In the genomic region with DNA sequence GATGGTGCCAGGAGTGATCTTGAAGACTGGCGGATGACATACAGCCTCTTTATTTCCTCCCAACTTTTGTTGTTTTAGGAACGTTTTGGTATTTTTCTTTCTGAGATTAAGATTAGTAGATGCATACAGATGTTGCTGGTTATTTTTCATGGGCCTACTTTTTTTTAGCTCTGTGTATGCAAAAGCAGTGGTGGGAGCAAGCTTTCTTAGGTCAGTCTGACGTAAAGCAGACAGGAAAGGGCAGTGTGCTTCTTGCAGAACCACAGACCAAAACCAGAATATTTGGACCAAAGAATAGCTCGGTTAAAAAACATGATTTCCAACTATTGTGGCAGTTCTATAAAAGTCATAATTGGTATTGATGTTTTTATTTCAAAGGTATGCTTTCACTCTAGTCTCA, we compare ENCODE assay signal across 20 mouse cellular contexts.
A peak's percentile ranks its signal among the peaks of the same experiment; 100 is the strongest.
DNase-seq lines count a peak whose midpoint lies in the region; ATAC-seq and TF ChIP-seq lines count a peak whose summit lies in the region.
"Had no signal": no experiment of that assay in that cellular context is flagged by ENCODE, and none has a peak within 500 bp of the region (broad histone marks: within the 10 kb centered on the region; RNA-seq: fewer than 3 reads in every experiment).

No protein-coding gene starts in this region.

- no peak overlapping the region for H3K4me2 ChIP-seq in forebrain, embryonic 15.5 days (replicated peaks)
- H3K4me2 ChIP-seq in forebrain, embryonic 11.5 days (ENCODE audit: low read depth, low read length, severe bottlenecking), result no peak overlapping the region
- no peak overlapping the region for H3K4me2 ChIP-seq in heart, embryonic 13.5 days
- no peak overlapping the region for H3K4me2 ChIP-seq in stomach, embryonic 14.5 days (replicated peaks; ENCODE audit: low read depth, low read length)
- H3K4me2 ChIP-seq in stomach, postnatal 0 days (replicated peaks; ENCODE audit: low read depth), result no peak overlapping the region
- H3K4me2 ChIP-seq: embryonic facial prominence, embryonic 12.5 days; hindbrain, embryonic 14.5 days had no signal

- H3K27ac ChIP-seq in forebrain, embryonic 15.5 days (replicated peaks), result 0 out of 2 replicates have a peak overlapping the region, but pooled peaks have one; percentile 10
- no peak overlapping the region for H3K27ac ChIP-seq in forebrain, embryonic 11.5 days (ENCODE audit: low read depth, low read length)
- H3K27ac ChIP-seq in heart, embryonic 13.5 days (replicated peaks), result 0 out of 2 replicates have a peak overlapping the region, but pooled peaks have one; percentile 46
- 0 out of 2 replicates have a peak overlapping the region, but pooled peaks have one; percentile 64 for H3K27ac ChIP-seq in stomach, embryonic 14.5 days (ENCODE audit: low read length)
- no peak overlapping the region for H3K27ac ChIP-seq in stomach, postnatal 0 days (replicated peaks)
- H3K27ac ChIP-seq: embryonic facial prominence, embryonic 12.5 days; gastrocnemius, adult 2 months; heart, embryonic 10.5 days; hindbrain, embryonic 10.5 days; hindbrain, embryonic 14.5 days had no signal

- no peak for ATAC-seq in forebrain, embryonic 15.5 days (replicated peaks)
- no peak for ATAC-seq in forebrain, embryonic 11.5 days (replicated peaks; ENCODE audit: low FRiP score)
- ATAC-seq in heart, embryonic 13.5 days (ENCODE audit: extremely low read depth, insufficient number of reproducible peaks, low FRiP score, low TSS enrichment), result no peak
- ATAC-seq in stomach, embryonic 14.5 days (ENCODE audit: insufficient number of reproducible peaks, insufficient read depth, low FRiP score, low read depth), result no peak
- no peak for ATAC-seq in stomach, postnatal 0 days (ENCODE audit: low FRiP score, low TSS enrichment)
- ATAC-seq: Patski had no signal

- H3K4me1 ChIP-seq in forebrain, embryonic 15.5 days, result peaks cover 22% of the 10 kb centered on the region
- no peaks in the 10 kb centered on the region for H3K4me1 ChIP-seq in forebrain, embryonic 11.5 days (replicated peaks; ENCODE audit: control insufficient read depth, insufficient read depth, low read length)
- H3K4me1 ChIP-seq in heart, embryonic 13.5 days, result peaks cover 53% of the 10 kb centered on the region
- H3K4me1 ChIP-seq in stomach, embryonic 14.5 days (ENCODE audit: control insufficient read depth, insufficient read depth, low read length), result peaks cover 15% of the 10 kb centered on the region; the same call in 1 of the 2 replicates
- peaks cover 4% of the 10 kb centered on the region; the same call in 1 of the 2 replicates for H3K4me1 ChIP-seq in stomach, postnatal 0 days (replicated peaks; ENCODE audit: control insufficient read depth, insufficient read depth)

- no peaks in the 10 kb centered on the region for H3K36me3 ChIP-seq in forebrain, embryonic 15.5 days
- no peaks in the 10 kb centered on the region; the same call in 1 of the 2 replicates for H3K36me3 ChIP-seq in forebrain, embryonic 11.5 days (ENCODE audit: control insufficient read depth, insufficient read depth, low read length)
- H3K36me3 ChIP-seq in heart, embryonic 13.5 days, result peaks cover 41% of the 10 kb centered on the region
- no peaks in the 10 kb centered on the region; the same call in 1 of the 2 replicates for H3K36me3 ChIP-seq in stomach, embryonic 14.5 days (ENCODE audit: control insufficient read depth, insufficient read depth, low read length)
- no peaks in the 10 kb centered on the region; the same call in 1 of the 2 replicates for H3K36me3 ChIP-seq in stomach, postnatal 0 days (ENCODE audit: control insufficient read depth, insufficient read depth, low read length)

- no peaks in the 10 kb centered on the region for H3K27me3 ChIP-seq in forebrain, embryonic 15.5 days
- H3K27me3 ChIP-seq in forebrain, embryonic 11.5 days (ENCODE audit: control insufficient read depth, insufficient read depth, low read length), result no peaks in the 10 kb centered on the region
- no peaks in the 10 kb centered on the region for H3K27me3 ChIP-seq in heart, embryonic 13.5 days (replicated peaks)
- H3K27me3 ChIP-seq in stomach, embryonic 14.5 days (ENCODE audit: control insufficient read depth, insufficient read depth, low read length), result no peaks in the 10 kb centered on the region
- H3K27me3 ChIP-seq in stomach, postnatal 0 days (ENCODE audit: control insufficient read depth, insufficient read depth, low read length), result no peaks in the 10 kb centered on the region
- H3K27me3 ChIP-seq: embryonic facial prominence, embryonic 12.5 days; Patski had no signal

- H3K4me3 ChIP-seq in forebrain, embryonic 15.5 days, result no peak overlapping the region
- H3K4me3 ChIP-seq in forebrain, embryonic 11.5 days (ENCODE audit: low read depth, low read length), result no peak overlapping the region
- no peak overlapping the region for H3K4me3 ChIP-seq in heart, embryonic 13.5 days
- H3K4me3 ChIP-seq in stomach, embryonic 14.5 days (ENCODE audit: low read depth, low read length), result no peak overlapping the region
- H3K4me3 ChIP-seq in stomach, postnatal 0 days (ENCODE audit: low read depth, low read length), result no peak overlapping the region
- H3K4me3 ChIP-seq: embryonic facial prominence, embryonic 12.5 days; gastrocnemius, adult 2 months; heart, embryonic 10.5 days; hindbrain, embryonic 10.5 days had no signal

- 89% methylated on average over 4 of the region's 4 CpGs for WGBS in forebrain, embryonic 15.5 days
- 95% methylated on average over 4 of the region's 4 CpGs for WGBS in forebrain, embryonic 11.5 days
- 58% methylated on average over 4 of the region's 4 CpGs for WGBS in heart, embryonic 13.5 days
- WGBS in stomach, embryonic 14.5 days, result 63% methylated on average over 4 of the region's 4 CpGs
- WGBS in stomach, postnatal 0 days, result 73% methylated on average over 4 of the region's 4 CpGs

- no peak overlapping the region for H3K9ac ChIP-seq in forebrain, embryonic 15.5 days (replicated peaks)
- H3K9ac ChIP-seq in forebrain, embryonic 11.5 days (ENCODE audit: low read length), result no peak overlapping the region
- no peak overlapping the region for H3K9ac ChIP-seq in heart, embryonic 13.5 days
- no peak overlapping the region for H3K9ac ChIP-seq in stomach, embryonic 14.5 days (replicated peaks; ENCODE audit: low read depth, low read length)
- no peak overlapping the region for H3K9ac ChIP-seq in stomach, postnatal 0 days (ENCODE audit: low read length)
- H3K9ac ChIP-seq: embryonic facial prominence, embryonic 12.5 days; hindbrain, embryonic 14.5 days had no signal

- no peaks in the 10 kb centered on the region for H3K9me3 ChIP-seq in forebrain, embryonic 15.5 days
- no peaks in the 10 kb centered on the region for H3K9me3 ChIP-seq in forebrain, embryonic 11.5 days (ENCODE audit: control insufficient read depth, low read length)
- H3K9me3 ChIP-seq in heart, embryonic 13.5 days, result no peaks in the 10 kb centered on the region
- no peaks in the 10 kb centered on the region for H3K9me3 ChIP-seq in stomach, embryonic 14.5 days (ENCODE audit: control insufficient read depth, low read depth, low read length)
- H3K9me3 ChIP-seq in stomach, postnatal 0 days (ENCODE audit: control insufficient read depth, low read length), result no peaks in the 10 kb centered on the region
- H3K9me3 ChIP-seq: embryonic facial prominence, embryonic 12.5 days; heart, embryonic 10.5 days; hindbrain, embryonic 10.5 days had no signal

- DNase-seq in forebrain, embryonic 11.5 days (ENCODE audit: low spot score), result no peak
- no peak for DNase-seq in heart, adult 8-10 months (ENCODE audit: low spot score)
- DNase-seq in stomach, postnatal 0 days (ENCODE audit: low spot score), result no peak
- no peak for DNase-seq in adrenal gland, adult 18-20 months (ENCODE audit: low spot score in 2 of 2)
- DNase-seq: adrenal gland, adult 2 months; adrenal gland, postnatal 25 days; cerebellum, adult 18-20 months; cerebellum, postnatal 10 days; embryo, embryonic 11 days; gastrocnemius, adult 2 months; gastrocnemius, postnatal 25 days; kidney, adult 18-20 months had no signal

- no peak for TF ChIP-seq EP300 in stomach, postnatal 0 days (optimal IDR thresholded peaks at IDR 0.05)

- no peak for TF ChIP-seq CTCF in stomach, postnatal 0 days (IDR thresholded peaks at IDR 0.05; ENCODE audit: low read depth)

Comparison
In these comparisons a context has a peak if more than half of its experiments do, and no peak if none do; other contexts are left out.
1. H3K27ac ChIP-seq: peak in forebrain, embryonic 15.5 days (single experiment), heart, embryonic 13.5 days (single experiment) and stomach, embryonic 14.5 days (single experiment); none in forebrain, embryonic 11.5 days (single experiment) and stomach, postnatal 0 days (single experiment).